13 mouse cellular contexts compared by ENCODE assay signal in genomic region chr8:114657789-114658188, GRCm38 (mm10).
DNase-seq lines count a peak whose midpoint lies in the region; ATAC-seq and TF ChIP-seq lines count a peak whose summit lies in the region.
"Had no signal": no experiment of that assay in that cellular context is flagged by ENCODE, and none has a peak within 500 bp of the region (broad histone marks: within the 10 kb centered on the region; RNA-seq: fewer than 3 reads in every experiment).

No protein-coding gene starts in this region.

- no peaks in the 10 kb centered on the region for H3K36me3 ChIP-seq in embryonic facial prominence, embryonic 14.5 days (ENCODE audit: control insufficient read depth, insufficient read depth, low read length)
- H3K36me3 ChIP-seq in embryonic facial prominence, embryonic 10.5 days (replicated peaks) = no peaks in the 10 kb centered on the region
- no peaks in the 10 kb centered on the region for H3K36me3 ChIP-seq in MEL (ENCODE audit: control insufficient read depth in 1 of 2, insufficient read depth in 2 of 2, low read length in 2 of 2)
- H3K36me3 ChIP-seq: forebrain, embryonic 10.5 days had no signal

- H3K9me3 ChIP-seq in embryonic facial prominence, embryonic 14.5 days (ENCODE audit: control insufficient read depth, low read length) = peaks cover 4% of the 10 kb centered on the region; the same call in 1 of the 2 replicates
- H3K9me3 ChIP-seq in embryonic facial prominence, embryonic 10.5 days = no peaks in the 10 kb centered on the region
- H3K9me3 ChIP-seq in MEL (replicated peaks; ENCODE audit: insufficient read depth, low read length) = no peaks in the 10 kb centered on the region
- H3K9me3 ChIP-seq: forebrain, embryonic 10.5 days had no signal

- no peak overlapping the region for H3K9ac ChIP-seq in embryonic facial prominence, embryonic 14.5 days (ENCODE audit: low read depth, low read length)
- H3K9ac ChIP-seq in MEL (ENCODE audit: control insufficient read depth, low read depth, low read length, poor library complexity, severe bottlenecking) = no peak overlapping the region

- peak; percentile 55 for DNase-seq in embryonic facial prominence, embryonic 14.5 days (ENCODE audit: low spot score)
- no peak for DNase-seq in embryonic facial prominence, embryonic 10.5 days (ENCODE audit: low spot score)
- peak; percentile 17 for DNase-seq in MEL (ENCODE audit: low read depth, low spot score)
- peak; percentile 67 to 73 for DNase-seq in cerebellum, adult 18-20 months
- peak; percentile 34 to 57 for DNase-seq in kidney, postnatal 4 days
- DNase-seq in thymus, postnatal 25 days = no peak
- no peak for DNase-seq in left cerebral cortex, postnatal 25 days (ENCODE audit: low spot score in 2 of 2)
- no peak for DNase-seq in spleen, postnatal 14 days (ENCODE audit: low spot score in 2 of 2)
- DNase-seq: heart, adult 18-20 months; layer of hippocampus, adult 9-11 months had no signal

- 0 out of 2 replicates have a peak, but pooled peaks cover 5% of the 10 kb centered on the region for H3K4me1 ChIP-seq in embryonic facial prominence, embryonic 14.5 days (ENCODE audit: control insufficient read depth, insufficient read depth, low read length)
- H3K4me1 ChIP-seq in embryonic facial prominence, embryonic 10.5 days = peaks cover 5% of the 10 kb centered on the region; the same call in 1 of the 2 replicates
- H3K4me1 ChIP-seq in MEL (ENCODE audit: control insufficient read depth in 1 of 2, insufficient read depth in 2 of 2, low read length in 2 of 2) = no peaks in the 10 kb centered on the region
- H3K4me1 ChIP-seq: forebrain, embryonic 10.5 days had no signal

- H3K4me2 ChIP-seq in embryonic facial prominence, embryonic 14.5 days (ENCODE audit: low read depth, low read length) = no peak overlapping the region
- H3K4me2 ChIP-seq: liver, embryonic 11.5 days had no signal

- no peak overlapping the region for H3K27ac ChIP-seq in embryonic facial prominence, embryonic 14.5 days (replicated peaks; ENCODE audit: low read depth, low read length)
- no peak overlapping the region for H3K27ac ChIP-seq in embryonic facial prominence, embryonic 10.5 days (replicated peaks)
- H3K27ac ChIP-seq in MEL (ENCODE audit: control insufficient read depth, low read depth, low read length) = no peak overlapping the region
- H3K27ac ChIP-seq: forebrain, embryonic 10.5 days had no signal

- no peak for TF ChIP-seq RAD21 in MEL (IDR thresholded peaks at IDR 0.05; ENCODE audit: low read depth, low read length)

- no peaks in the 10 kb centered on the region for H3K79me2 ChIP-seq in MEL (ENCODE audit: control insufficient read depth, insufficient read depth, low read length, poor library complexity)

- intact Hi-C loops in left cerebral cortex, postnatal 25 days (cut with DNase I) = no loop called here

- H3K27me3 ChIP-seq in embryonic facial prominence, embryonic 14.5 days (replicated peaks; ENCODE audit: control insufficient read depth, insufficient read depth, low read length) = peaks cover 4% of the 10 kb centered on the region; the same call in 1 of the 2 replicates
- no peaks in the 10 kb centered on the region for H3K27me3 ChIP-seq in embryonic facial prominence, embryonic 10.5 days (replicated peaks; ENCODE audit: low read depth, poor library complexity, severe bottlenecking)
- H3K27me3 ChIP-seq in MEL (ENCODE audit: control insufficient read depth in 1 of 2, insufficient read depth in 2 of 2, low read length in 2 of 2) = no peaks in the 10 kb centered on the region
- H3K27me3 ChIP-seq: Patski had no signal

- 55% methylated on average over 4 of the region's 4 CpGs for WGBS in embryonic facial prominence, embryonic 14.5 days
- 75% methylated on average over 4 of the region's 4 CpGs for WGBS in embryonic facial prominence, embryonic 10.5 days

- TF ChIP-seq EP300 in MEL (IDR thresholded peaks at IDR 0.05; ENCODE audit: low read depth in 1 of 2, low read length in 2 of 2) = no peak

- TF ChIP-seq POLR2A in MEL (IDR thresholded peaks at IDR 0.05; ENCODE audit: control insufficient read depth in 1 of 2, insufficient read depth in 1 of 2, low read depth in 1 of 2, low read length in 2 of 2, poor library complexity in 1 of 2) = no peak

- no peak overlapping the region for H3K4me3 ChIP-seq in embryonic facial prominence, embryonic 14.5 days (ENCODE audit: low read depth, low read length)
- H3K4me3 ChIP-seq in embryonic facial prominence, embryonic 10.5 days = no peak overlapping the region
- no peak overlapping the region for H3K4me3 ChIP-seq in MEL (ENCODE audit: control insufficient read depth in 1 of 2, insufficient read depth in 1 of 2, low read depth in 2 of 2, low read length in 2 of 2)
- H3K4me3 ChIP-seq: forebrain, embryonic 10.5 days had no signal

- no peak for ATAC-seq in embryonic facial prominence, embryonic 14.5 days (ENCODE audit: low read depth)
- ATAC-seq: Patski had no signal

- TF ChIP-seq CTCF in MEL (IDR thresholded peaks at IDR 0.05 in 2 of 3, conservative IDR thresholded peaks at IDR 0.05 in 1 of 3; ENCODE audit: control insufficient read depth in 1 of 3, insufficient read depth in 1 of 3, low read depth in 2 of 3, low read length in 3 of 3, poor library complexity in 1 of 3, severe bottlenecking in 1 of 3) = no peak

TF ChIP-seq in MEL, 35 proteins besides CTCF, POLR2A, EP300 and RAD21:
- TF ChIP-seq SIN3A (IDR thresholded peaks at IDR 0.05; ENCODE audit: low read length) = no peak
- no peak for TF ChIP-seq MYC (IDR thresholded peaks at IDR 0.05; ENCODE audit: low read depth, low read length)
- TF ChIP-seq HCFC1 (IDR thresholded peaks at IDR 0.05; ENCODE audit: low read depth, low read length) = no peak
- no peak for TF ChIP-seq SMC3 (IDR thresholded peaks at IDR 0.05; ENCODE audit: low read depth, low read length)
- TF ChIP-seq MAFK (IDR thresholded peaks at IDR 0.05; ENCODE audit: borderline replicate concordance, low read depth, low read length) = no peak
- no peak for TF ChIP-seq ELF1 (IDR thresholded peaks at IDR 0.05; ENCODE audit: low read depth, low read length)
- TF ChIP-seq GABPA (IDR thresholded peaks at IDR 0.05; ENCODE audit: low read depth, low read length) = no peak
- no peak for TF ChIP-seq UBTF (IDR thresholded peaks at IDR 0.05; ENCODE audit: borderline replicate concordance, insufficient read depth, low read depth, low read length)
- TF ChIP-seq USF2 (IDR thresholded peaks at IDR 0.05; ENCODE audit: borderline replicate concordance in 1 of 2, insufficient read depth in 1 of 2, low read depth in 1 of 2, low read length in 2 of 2) = no peak
- no peak for TF ChIP-seq ZMIZ1 (IDR thresholded peaks at IDR 0.05; ENCODE audit: low read depth, low read length)
- no peak for TF ChIP-seq GATA1 (IDR thresholded peaks at IDR 0.05; ENCODE audit: low read depth, low read length)

Comparison
In these comparisons a context has a peak if more than half of its experiments do, and no peak if none do; other contexts are left out.
1. DNase-seq: peak in embryonic facial prominence, embryonic 14.5 days (single experiment), MEL (single experiment), cerebellum, adult 18-20 months (2 of 2) and kidney, postnatal 4 days (2 of 2); none in embryonic facial prominence, embryonic 10.5 days (single experiment), thymus, postnatal 25 days (single experiment), left cerebral cortex, postnatal 25 days (0 of 2) and spleen, postnatal 14 days (0 of 2).